Mouse (Mus musculus): ENCODE measurements around the gene Selenos.

- TF ChIP-seq TAL1 (IDR thresholded peaks at IDR 0.05; ENCODE audit: low read length) (no peak), GATA1 (IDR thresholded peaks at IDR 0.05; ENCODE audit: low read length) (no peak)
These were observed 48.6 kb downstream of the Selenos start for GRCm38 (mm10) chr7:66127951-66128645.
